Mouse (Mus musculus) brain, embryonic 14.5 days (tissue): ENCODE results near the gene C8g.

Experiments used
- CTCF ChIP-seq: fragments of 200-500 bp; IDR thresholded peaks from 2 replicates; pipeline ENCODE4 v1.5.1; 2012; ENCODE audit warnings: inconsistent platforms, mild to moderate bottlenecking, moderate library complexity, borderline replicate concordance; ENCODE audit not compliant: insufficient read depth, insufficient read length; ENCODE audit errors: extremely low read depth
- POLR2A ChIP-seq: fragments of 200-500 bp; IDR thresholded peaks from 2 replicates; pipeline ENCODE4 v1.6.1; 2012; ENCODE audit warnings: mild to moderate bottlenecking, inconsistent platforms, borderline replicate concordance; ENCODE audit not compliant: poor library complexity, insufficient read depth, insufficient read length, severe bottlenecking; ENCODE audit errors: extremely low read depth

- no peak for TF ChIP-seq POLR2A
- no peak for TF ChIP-seq CTCF
These were observed 21.0 kb downstream of the C8g start for GRCm38 (mm10) chr2:25480541-25480940.
